Mouse (Mus musculus) liver, adult 10 weeks (tissue): ENCODE measurements around the gene AV320801. TPM values are rescaled to one million over a fixed set of nuclear protein-coding genes. Genes with fewer than 3 reads are reported as not detected.

ENCODE experiments used
- polyA plus RNA-seq: library from polyadenylated mRNA; stranded (reverse); fragments of 350-450 nt; fragmentation: Illumina TruSeq; extraction: RNeasy Lipid Tissue Mini Kit (QIAGEN cat#74804); gene quantifications from one replicate; pipeline ENCODE4 v1.2.3, GENCODE M21; 2014; ENCODE audit warnings: low read depth, low replicate concordance

AV320801 gene
- polyA plus RNA-seq, result not detected

GRCm38 (mm10) chrX:135494288-135494687 is at the start of gene AV320801:
Gene AV320801 (plus strand): TSS chrX:135494588.

Other genes with a start within 250 kb of the AV320801 start
- gene Pramel3, start 192.3 kb upstream of the AV320801 start, polyA plus RNA-seq, result not detected
- gene Gm5128, start 121.3 kb upstream of the AV320801 start, polyA plus RNA-seq, result not detected
- not detected for gene Gm7903, start 60.8 kb upstream of the AV320801 start, polyA plus RNA-seq
- not detected for gene Nxf7, start 104.2 kb downstream of the AV320801 start, polyA plus RNA-seq
- not detected for gene Prame, start 133.1 kb downstream of the AV320801 start, polyA plus RNA-seq
- not detected for gene Tcp11x2, start 199.2 kb downstream of the AV320801 start, polyA plus RNA-seq
- not detected for gene Tmsb15a, start 230.7 kb downstream of the AV320801 start, polyA plus RNA-seq
- gene Armcx5, start 248.1 kb downstream of the AV320801 start, polyA plus RNA-seq, result 5.6 TPM
- gene Gprasp1, start 248.1 kb downstream of the AV320801 start, polyA plus RNA-seq, result 10.7 TPM